Mouse (Mus musculus): ENCODE data around the gene Zbtb26. TPM values are rescaled to one million over a fixed set of nuclear protein-coding genes. Genes with fewer than 3 reads are reported as not detected.
A peak's percentile ranks its signal among the peaks of the same experiment; 100 is the strongest.

Gene Zbtb26
- total and polyA plus RNA-seq, 2 experiments from 2014 or later = 2.0 to 13.9 TPM

DNA sequence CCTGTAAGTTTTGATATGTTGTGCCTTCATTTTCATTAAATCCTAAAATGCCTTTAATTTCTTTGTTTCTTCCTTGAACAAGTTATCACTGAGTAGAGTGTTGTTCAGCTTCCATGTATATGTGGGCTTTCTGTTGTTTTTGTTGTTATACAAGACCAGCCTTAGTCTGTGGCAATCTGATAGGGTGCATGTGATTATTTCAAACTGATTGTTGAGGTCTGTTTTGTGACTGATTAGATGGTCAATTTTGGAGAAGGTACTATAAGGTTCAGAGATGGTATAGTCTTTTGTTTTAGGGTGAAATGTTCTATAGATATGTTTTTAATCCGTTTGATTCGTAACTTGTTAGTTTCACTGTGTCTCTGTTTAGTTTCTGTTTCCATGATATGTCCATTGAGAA lies 37.1 kb upstream of the Zbtb26 start:
- no peaks in the 10 kb centered on the region for H3K27me3 ChIP-seq (ENCODE audit: control insufficient read depth, insufficient read depth, low read length)
- no peak for DNase-seq (ENCODE audit: low spot score)
- 91% methylated on average over 2 of the region's 2 CpGs for WGBS
- H3K4me3 ChIP-seq (ENCODE audit: low read depth, low read length) = no peak overlapping the region
- H3K9me3 ChIP-seq (replicated peaks; ENCODE audit: control insufficient read depth, low read length) = no peaks in the 10 kb centered on the region
- H3K4me1 ChIP-seq (ENCODE audit: control insufficient read depth, insufficient read depth) = no peaks in the 10 kb centered on the region
- H3K36me3 ChIP-seq (replicated peaks; ENCODE audit: control insufficient read depth, insufficient read depth, low read length) = peaks cover 41% of the 10 kb centered on the region
- no peak overlapping the region for H3K9ac ChIP-seq (replicated peaks; ENCODE audit: low read depth, low read length)
- H3K27ac ChIP-seq (ENCODE audit: low read depth) = no peak overlapping the region
- TF ChIP-seq EP300 (IDR thresholded peaks at IDR 0.05; ENCODE audit: low read depth) (no peak), CTCF (IDR thresholded peaks at IDR 0.05; ENCODE audit: low read depth) (no peak)
- no peak for ATAC-seq (ENCODE audit: insufficient read depth, low read depth)
- H3K4me2 ChIP-seq (ENCODE audit: low read depth, low read length) = no peak overlapping the region

DNA sequence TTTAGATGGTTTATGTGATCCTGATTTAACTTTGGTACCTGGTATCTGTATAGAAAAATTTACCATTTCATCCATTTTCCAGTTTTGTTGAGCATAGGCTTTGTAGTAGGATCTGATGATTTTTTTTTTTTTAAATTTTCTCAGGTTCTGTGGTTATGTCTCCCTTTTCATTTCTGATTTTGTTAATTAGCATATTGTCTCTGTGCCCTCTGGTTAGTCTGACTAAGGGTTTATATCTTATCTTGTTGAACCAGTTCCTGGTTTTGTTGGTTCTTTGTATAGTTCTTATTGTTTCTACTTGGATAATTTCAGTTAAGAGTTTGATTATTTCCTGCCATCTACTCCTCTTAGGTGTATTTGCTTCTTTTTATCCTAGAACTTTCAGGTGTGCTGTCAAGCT lies 36.6 kb upstream of the Zbtb26 start:
- Histone ChIP-seq H3K4me2 (ENCODE audit: low read depth, low read length) (no peak overlapping the region), H3K4me1 (ENCODE audit: control insufficient read depth, insufficient read depth) (no peaks in the 10 kb centered on the region), H3K9me3 (replicated peaks; ENCODE audit: control insufficient read depth, low read length) (no peaks in the 10 kb centered on the region), H3K9ac (replicated peaks; ENCODE audit: low read depth, low read length) (no peak overlapping the region), H3K27me3 (ENCODE audit: control insufficient read depth, insufficient read depth, low read length) (no peaks in the 10 kb centered on the region), H3K4me3 (ENCODE audit: low read depth, low read length) (no peak overlapping the region), H3K27ac (ENCODE audit: low read depth) (no peak overlapping the region), H3K36me3 (replicated peaks; ENCODE audit: control insufficient read depth, insufficient read depth, low read length) (peaks cover 39% of the 10 kb centered on the region)
- TF ChIP-seq EP300 (IDR thresholded peaks at IDR 0.05; ENCODE audit: low read depth) (no peak), CTCF (IDR thresholded peaks at IDR 0.05; ENCODE audit: low read depth) (no peak)
- DNase-seq (ENCODE audit: low spot score) (no peak), ATAC-seq (ENCODE audit: insufficient read depth, low read depth) (no peak)

DNA sequence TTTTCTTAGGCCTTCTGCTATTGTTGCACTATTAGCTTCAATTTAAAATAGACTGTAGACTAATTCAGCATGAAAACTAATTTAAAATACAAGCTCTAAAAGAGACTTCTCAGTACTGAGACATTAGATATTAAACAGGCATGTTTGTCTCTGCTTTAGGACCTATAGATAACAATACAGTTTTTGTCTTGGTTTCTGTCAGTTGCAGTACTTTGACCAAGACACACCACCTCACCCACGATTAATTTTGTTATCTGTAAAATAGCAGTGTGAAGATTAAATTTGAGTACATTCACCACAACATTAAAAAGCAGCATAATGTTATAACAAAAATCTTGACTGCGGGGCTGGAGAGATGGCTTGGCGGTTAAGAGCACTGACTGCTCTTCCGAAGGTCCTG lies 23.3 kb upstream of the Zbtb26 start:
- DNase-seq (ENCODE audit: low spot score) = no peak
- no peak for TF ChIP-seq EP300 (IDR thresholded peaks at IDR 0.05; ENCODE audit: low read depth)
- no peak for TF ChIP-seq CTCF (IDR thresholded peaks at IDR 0.05; ENCODE audit: low read depth)
- ATAC-seq (ENCODE audit: insufficient read depth, low read depth) = no peak

DNA sequence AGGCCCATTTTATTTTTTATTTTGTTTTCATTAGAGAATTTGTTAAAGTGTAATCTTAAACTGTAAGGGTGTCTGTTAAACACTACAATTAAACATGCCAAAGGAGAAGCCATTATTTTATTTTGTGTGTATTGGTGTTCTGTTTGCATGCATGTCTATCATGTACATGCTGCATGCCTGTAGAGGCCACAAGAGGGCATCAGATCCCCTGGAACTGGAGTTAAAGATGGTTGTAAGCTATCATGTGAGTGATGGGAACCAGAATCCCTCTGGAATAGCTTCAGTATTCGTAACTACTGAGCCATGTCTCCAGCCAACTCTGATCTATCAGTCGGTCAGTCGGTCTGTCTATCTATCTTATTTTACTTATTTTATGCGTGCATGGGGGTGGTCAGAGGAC lies 17.8 kb upstream of the Zbtb26 start:
- no peaks in the 10 kb centered on the region for H3K9me3 ChIP-seq (replicated peaks; ENCODE audit: control insufficient read depth, low read length)
- TF ChIP-seq EP300 (IDR thresholded peaks at IDR 0.05; ENCODE audit: low read depth) (no peak), CTCF (IDR thresholded peaks at IDR 0.05; ENCODE audit: low read depth) (no peak)
- H3K4me2 ChIP-seq (ENCODE audit: low read depth, low read length) = no peak overlapping the region
- DNase-seq (ENCODE audit: low spot score) (no peak), ATAC-seq (ENCODE audit: insufficient read depth, low read depth) (no peak)
- H3K4me1 ChIP-seq (ENCODE audit: control insufficient read depth, insufficient read depth) = no peaks in the 10 kb centered on the region
- no peak overlapping the region for H3K4me3 ChIP-seq (ENCODE audit: low read depth, low read length)
- H3K27ac ChIP-seq (ENCODE audit: low read depth) = no peak overlapping the region
- 95% methylated on average over 4 of the region's 4 CpGs for WGBS
- H3K9ac ChIP-seq (replicated peaks; ENCODE audit: low read depth, low read length) = no peak overlapping the region
- no peaks in the 10 kb centered on the region for H3K27me3 ChIP-seq (ENCODE audit: control insufficient read depth, insufficient read depth, low read length)
- H3K36me3 ChIP-seq (replicated peaks; ENCODE audit: control insufficient read depth, insufficient read depth, low read length) = no peaks in the 10 kb centered on the region

More for the DNA sequence above, 23.3 kb upstream of the Zbtb26 start:
- 86% methylated on average over 4 of the region's 4 CpGs for WGBS
- Histone ChIP-seq H3K36me3 (replicated peaks; ENCODE audit: control insufficient read depth, insufficient read depth, low read length) (peaks cover 12% of the 10 kb centered on the region; the same call in 1 of the 2 replicates), H3K9me3 (replicated peaks; ENCODE audit: control insufficient read depth, low read length) (no peaks in the 10 kb centered on the region), H3K27ac (ENCODE audit: low read depth) (no peak overlapping the region), H3K4me1 (ENCODE audit: control insufficient read depth, insufficient read depth) (no peaks in the 10 kb centered on the region), H3K9ac (replicated peaks; ENCODE audit: low read depth, low read length) (no peak overlapping the region), H3K4me3 (ENCODE audit: low read depth, low read length) (no peak overlapping the region), H3K27me3 (ENCODE audit: control insufficient read depth, insufficient read depth, low read length) (no peaks in the 10 kb centered on the region), H3K4me2 (ENCODE audit: low read depth, low read length) (no peak overlapping the region)

DNA sequence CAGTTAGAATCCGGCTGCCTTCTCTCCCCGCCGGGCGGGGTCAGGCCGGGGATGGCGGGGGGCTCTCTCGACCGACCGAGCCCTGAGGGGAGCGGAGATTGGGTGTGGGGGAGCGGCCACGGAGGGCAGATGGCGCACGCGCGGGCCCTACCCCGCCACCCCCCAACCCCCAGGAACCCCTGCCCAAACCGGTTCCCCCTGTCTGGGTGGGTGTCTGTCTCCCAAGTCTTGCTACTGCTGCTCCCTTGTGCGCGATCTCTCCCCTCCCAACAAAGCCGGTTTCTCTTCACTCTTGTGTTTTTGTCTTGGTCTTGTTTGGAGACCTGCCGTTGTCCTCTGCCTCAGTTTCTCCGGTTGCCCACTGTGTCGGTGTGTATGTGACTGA lies 9.4 kb upstream of the Zbtb26 start:
- Histone ChIP-seq H3K9me3 (replicated peaks; ENCODE audit: control insufficient read depth, low read length) (no peaks in the 10 kb centered on the region), H3K4me1 (ENCODE audit: control insufficient read depth, insufficient read depth) (no peaks in the 10 kb centered on the region), H3K4me2 (ENCODE audit: low read depth, low read length) (peak overlapping the region; percentile 76), H3K27me3 (ENCODE audit: control insufficient read depth, insufficient read depth, low read length) (no peaks in the 10 kb centered on the region), H3K36me3 (replicated peaks; ENCODE audit: control insufficient read depth, insufficient read depth, low read length) (no peaks in the 10 kb centered on the region), H3K4me3 (ENCODE audit: low read depth, low read length) (peak overlapping the region; percentile 82), H3K27ac (ENCODE audit: low read depth) (peak overlapping the region; percentile 76), H3K9ac (replicated peaks; ENCODE audit: low read depth, low read length) (peak overlapping the region; percentile 94)
- TF ChIP-seq CTCF (IDR thresholded peaks at IDR 0.05; ENCODE audit: low read depth) (no peak), EP300 (IDR thresholded peaks at IDR 0.05; ENCODE audit: low read depth) (no peak; the same call in 1 of the 2 replicates)
- DNase-seq (ENCODE audit: low spot score) = no peak
- ATAC-seq (ENCODE audit: insufficient read depth, low read depth) = peak; percentile 74
- WGBS = under 1% methylated on average over 20 of the region's 24 CpGs

DNA sequence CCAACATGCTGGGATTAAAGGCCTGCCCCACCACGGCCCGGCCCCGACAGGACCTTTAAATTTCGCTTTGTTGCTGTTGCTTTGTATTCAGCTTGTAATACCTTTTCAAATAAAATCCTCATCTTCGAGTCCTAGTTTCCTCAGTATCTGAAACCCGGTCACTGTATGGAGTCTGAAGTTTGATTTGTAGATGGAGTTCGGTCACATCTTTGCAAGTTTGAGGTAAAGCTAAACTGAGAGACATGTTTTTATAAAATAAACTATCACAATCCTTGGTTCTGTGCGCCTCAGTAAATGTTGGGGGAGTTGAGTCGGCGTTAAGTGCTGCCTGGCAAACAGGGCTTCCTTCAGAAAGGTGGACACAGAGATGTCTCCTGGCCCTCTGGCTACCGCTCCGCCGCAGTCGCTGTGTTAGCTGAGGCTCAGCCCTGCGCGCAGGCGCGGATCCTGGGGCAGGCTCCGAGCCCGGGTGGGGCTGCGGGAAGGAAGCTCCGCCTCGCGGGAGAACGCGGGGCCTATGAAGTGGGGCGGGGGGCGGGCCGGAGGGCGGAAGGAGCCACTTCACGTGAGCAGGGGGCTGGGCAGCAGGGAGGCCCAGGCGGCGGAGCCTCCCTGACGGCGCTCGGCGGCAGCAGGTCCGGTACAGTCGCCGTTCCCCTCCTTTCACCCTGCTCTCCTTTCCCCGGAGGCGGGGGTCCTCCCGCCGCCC lies 8.9 kb upstream of the Zbtb26 start:
- TF ChIP-seq EP300 (IDR thresholded peaks at IDR 0.05; ENCODE audit: low read depth) (peak; percentile 18; the same call in 1 of the 2 replicates), CTCF (IDR thresholded peaks at IDR 0.05; ENCODE audit: low read depth) (no peak)
- Histone ChIP-seq H3K27ac (ENCODE audit: low read depth) (peak overlapping the region; percentile 76), H3K9ac (replicated peaks; ENCODE audit: low read depth, low read length) (peak overlapping the region; percentile 94), H3K27me3 (ENCODE audit: control insufficient read depth, insufficient read depth, low read length) (no peaks in the 10 kb centered on the region), H3K36me3 (replicated peaks; ENCODE audit: control insufficient read depth, insufficient read depth, low read length) (no peaks in the 10 kb centered on the region), H3K9me3 (replicated peaks; ENCODE audit: control insufficient read depth, low read length) (no peaks in the 10 kb centered on the region), H3K4me3 (ENCODE audit: low read depth, low read length) (peak overlapping the region; percentile 82), H3K4me1 (ENCODE audit: control insufficient read depth, insufficient read depth) (no peaks in the 10 kb centered on the region), H3K4me2 (ENCODE audit: low read depth, low read length) (peak overlapping the region; percentile 76)
- ATAC-seq (ENCODE audit: insufficient read depth, low read depth) = peak; percentile 99
- peak; percentile 92 for DNase-seq (ENCODE audit: low spot score)
- 8% methylated on average over 32 of the region's 44 CpGs for WGBS

Data from heart, postnatal 0 days (tissue).